Mouse (Mus musculus) kidney, embryonic 16.5 days (tissue): Measurements from ENCODE around the gene Lipf. TPM values are rescaled to one million over a fixed set of nuclear protein-coding genes. Genes with fewer than 3 reads are reported as not detected.

ENCODE experiments used
- ATAC-seq: fragments of 200-750 bp; cut with Nextera tagmentation; 2 replicates; pipeline ENCODE4 v1.8.0; 2017; ENCODE audit warnings: moderate TSS enrichment; ENCODE audit not compliant: low FRiP score, low TSS enrichment
- H3K27ac ChIP-seq: fragments of 300-500 bp; sonication (generic); 2 replicates; pipeline ENCODE4 v1.5.1; 2014; ENCODE audit warnings: low read length
- H3K27me3 ChIP-seq: fragments of 300-500 bp; sonication (generic); 2 replicates; pipeline ENCODE4 v1.6.1; 2014; ENCODE audit warnings: low read length, control low read depth, mixed read lengths; ENCODE audit not compliant: insufficient read depth
- H3K36me3 ChIP-seq: fragments of 300-500 bp; sonication (generic); 2 replicates; pipeline ENCODE4 v1.6.1; 2014; ENCODE audit warnings: low read length, control low read depth, mixed read lengths; ENCODE audit not compliant: insufficient read depth
- H3K4me1 ChIP-seq: fragments of 300-500 bp; sonication (generic); 2 replicates; pipeline ENCODE4 v1.6.1; 2014; ENCODE audit warnings: low read length, control low read depth, mixed read lengths; ENCODE audit not compliant: insufficient read depth
- H3K4me2 ChIP-seq: fragments of 300-500 bp; sonication (generic); replicated peaks from 2 replicates; pipeline ENCODE4 v1.6.1; 2014; ENCODE audit warnings: low read depth, low read length
- H3K4me3 ChIP-seq: fragments of 300-500 bp; sonication (generic); 2 replicates; pipeline ENCODE4 v1.5.1; 2014; ENCODE audit warnings: mild to moderate bottlenecking, low read length
- H3K9ac ChIP-seq: fragments of 300-500 bp; sonication (generic); replicated peaks from 2 replicates; pipeline ENCODE4 v1.6.1; 2014; ENCODE audit warnings: low read length
- H3K9me3 ChIP-seq: fragments of 300-500 bp; sonication (generic); 2 replicates; pipeline ENCODE4 v1.6.1; 2016; ENCODE audit warnings: low read length, control low read depth
- WGBS: fragments of 180-500 bp; shearing (Covaris S2); extraction: QIAGEN DNeasy Blood & Tissue Kit; methylation state at CpG from one replicate; pipeline ENCODE4 v1.1.7; 2014; 5-methylcytosine and 5-hydroxymethylcytosine counted together
- polyA plus RNA-seq: library from polyadenylated mRNA; unstranded; fragments of >200 nt; fragmentation: Nextera tagmentation; extraction: Ambion mirVana; gene quantifications from 2 replicates; pipeline ENCODE4 v1.2.1, GENCODE M21; 2015

Lipf gene
- not detected in 2 replicates for polyA plus RNA-seq

DNA sequence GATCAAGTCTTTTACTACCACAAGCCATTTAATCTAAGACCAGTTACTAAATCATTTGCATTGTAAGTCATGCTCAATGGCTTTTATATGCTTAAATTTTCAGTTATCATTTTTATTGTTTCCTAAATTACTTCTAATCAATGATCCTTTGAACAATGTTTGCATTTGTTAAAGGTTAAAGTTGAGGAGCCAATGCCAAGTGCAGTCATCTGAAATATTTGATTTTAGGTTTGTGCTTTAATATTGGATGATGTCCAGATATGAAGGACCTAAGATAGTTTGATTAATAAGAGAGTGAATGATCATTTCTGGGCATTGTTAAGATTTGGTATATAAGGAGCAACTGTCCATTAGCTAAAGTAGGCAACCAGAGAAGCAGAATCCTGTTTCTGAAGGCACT lies at the start of gene Lipf:
Lipf (plus strand) TSS at position 301 of the 400 bp plus-strand sequence.
- H3K36me3 ChIP-seq: no peaks in the 10 kb centered on the region
- H3K4me2 ChIP-seq: no peak within 1 kb of the TSS
- no peaks in the 10 kb centered on the region for H3K27me3 ChIP-seq
- no peak within 1 kb of the TSS for H3K9ac ChIP-seq
- no peak for ATAC-seq
- H3K4me1 ChIP-seq: no peaks in the 10 kb centered on the region
- H3K4me3 ChIP-seq: no peak within 1 kb of the TSS
- H3K27ac ChIP-seq: no peak within 1 kb of the TSS
- H3K9me3 ChIP-seq: no peaks in the 10 kb centered on the region

DNA sequence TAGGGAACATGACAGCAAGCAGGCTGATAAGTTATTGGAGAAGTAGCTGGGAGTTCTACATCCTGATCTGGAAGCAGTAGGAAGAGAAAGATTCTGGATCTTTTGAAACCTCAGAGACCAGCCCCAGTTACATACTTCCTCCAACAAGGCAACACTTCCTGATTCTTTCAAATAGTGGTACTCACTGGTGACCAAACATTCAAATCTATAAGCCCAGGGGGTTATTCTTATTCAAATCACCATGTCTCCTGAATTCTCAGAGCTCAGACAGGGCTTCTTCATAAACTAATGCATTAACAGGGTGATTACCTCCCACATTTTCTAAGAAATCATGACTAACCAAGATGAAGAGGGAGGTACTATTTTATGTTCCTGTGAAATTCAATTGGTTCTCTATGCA lies 36.9 kb upstream of the Lipf start:
- H3K4me1 ChIP-seq: no peaks in the 10 kb centered on the region
- H3K36me3 ChIP-seq: no peaks in the 10 kb centered on the region
- no peak overlapping the region for H3K27ac ChIP-seq
- H3K9me3 ChIP-seq: no peaks in the 10 kb centered on the region
- no peak overlapping the region for H3K9ac ChIP-seq
- no peak overlapping the region for H3K4me3 ChIP-seq
- H3K27me3 ChIP-seq: no peaks in the 10 kb centered on the region
- ATAC-seq: no peak
- no peak overlapping the region for H3K4me2 ChIP-seq

DNA sequence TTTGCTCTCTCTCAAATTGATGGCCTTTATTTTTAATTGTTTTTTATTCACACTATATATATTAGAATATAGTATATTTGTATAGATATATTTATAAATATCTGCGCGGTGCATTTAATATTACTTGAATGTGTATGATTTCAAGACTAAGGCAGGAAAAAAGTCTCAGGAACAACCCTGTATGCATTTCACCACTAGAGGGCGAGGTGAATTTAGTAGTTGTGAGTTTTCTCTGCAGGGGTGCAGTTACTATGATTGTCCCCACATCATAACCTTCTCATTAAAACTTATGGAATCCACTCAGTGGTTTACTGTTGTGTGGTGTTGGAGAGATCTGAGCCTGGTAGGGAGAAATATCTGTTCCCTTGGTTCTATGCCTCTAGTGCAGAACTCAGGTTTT lies 18.0 kb downstream of the Lipf start:
- Histone ChIP-seq H3K27me3 (no peaks in the 10 kb centered on the region), H3K36me3 (no peaks in the 10 kb centered on the region), H3K4me3 (no peak overlapping the region), H3K9me3 (no peaks in the 10 kb centered on the region), H3K9ac (no peak overlapping the region), H3K4me2 (no peak overlapping the region), H3K27ac (no peak overlapping the region), H3K4me1 (no peaks in the 10 kb centered on the region)
- no peak for ATAC-seq
- 50% methylated on average over 3 of the region's 3 CpGs for WGBS

DNA sequence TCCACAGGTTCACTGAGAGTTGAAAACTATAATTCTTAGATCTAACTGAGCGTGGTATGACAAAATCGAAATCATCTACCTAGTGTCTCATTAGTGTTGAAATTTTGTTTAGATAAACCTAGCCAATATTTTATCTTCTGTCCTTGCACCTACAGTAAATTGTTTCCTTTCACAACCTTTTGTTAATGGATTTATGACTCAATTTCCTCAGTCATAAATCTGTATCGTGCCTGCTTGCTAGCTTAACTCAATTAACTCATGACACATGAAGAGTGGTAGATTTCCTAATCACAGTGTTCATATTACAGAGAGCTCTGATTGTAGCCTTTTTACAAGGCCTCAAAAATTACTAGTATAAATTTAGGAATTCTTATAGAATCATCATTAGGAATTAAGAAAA lies 22.1 kb downstream of the Lipf start:
- H3K9ac ChIP-seq: no peak overlapping the region
- H3K4me3 ChIP-seq: no peak overlapping the region
- no peak for ATAC-seq
- H3K4me1 ChIP-seq: no peaks in the 10 kb centered on the region
- H3K36me3 ChIP-seq: no peaks in the 10 kb centered on the region
- H3K27ac ChIP-seq: no peak overlapping the region
- no peaks in the 10 kb centered on the region for H3K9me3 ChIP-seq
- 20% methylated on average over 3 of the region's 3 CpGs for WGBS
- H3K4me2 ChIP-seq: no peak overlapping the region
- no peaks in the 10 kb centered on the region for H3K27me3 ChIP-seq

DNA sequence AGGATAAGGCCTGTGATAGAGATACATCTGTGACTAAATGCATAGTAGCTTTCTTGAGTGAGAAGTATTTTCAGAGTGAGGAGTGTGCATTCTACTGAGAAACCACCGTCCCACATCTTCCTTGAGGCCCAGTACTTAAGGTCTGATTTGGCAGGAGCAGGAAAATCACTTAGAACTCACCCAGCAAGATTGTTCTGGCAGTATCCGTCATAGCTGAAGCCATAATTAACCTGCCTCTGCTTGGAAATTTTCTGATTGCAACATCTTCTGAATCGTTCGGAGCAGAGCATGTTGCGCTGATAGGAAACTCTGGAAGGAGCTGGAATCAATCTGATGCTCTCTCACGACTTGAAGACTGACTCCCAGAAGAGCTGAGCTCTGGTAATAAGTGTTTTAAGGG lies 47.0 kb downstream of the Lipf start, which contains the start of gene Lipk:
Lipk (plus strand) TSS at position 289 of the 400 bp plus-strand sequence.
- ATAC-seq: no peak
- no peaks in the 10 kb centered on the region for H3K4me1 ChIP-seq
- no peak within 1 kb of the TSS for H3K4me2 ChIP-seq
- WGBS: 86% methylated on average over 6 of the region's 6 CpGs
- no peak within 1 kb of the TSS for H3K9ac ChIP-seq
- H3K27me3 ChIP-seq: no peaks in the 10 kb centered on the region
- no peaks in the 10 kb centered on the region for H3K9me3 ChIP-seq
- H3K27ac ChIP-seq: no peak within 1 kb of the TSS
- no peak within 1 kb of the TSS for H3K4me3 ChIP-seq
- H3K36me3 ChIP-seq: no peaks in the 10 kb centered on the region

DNA sequence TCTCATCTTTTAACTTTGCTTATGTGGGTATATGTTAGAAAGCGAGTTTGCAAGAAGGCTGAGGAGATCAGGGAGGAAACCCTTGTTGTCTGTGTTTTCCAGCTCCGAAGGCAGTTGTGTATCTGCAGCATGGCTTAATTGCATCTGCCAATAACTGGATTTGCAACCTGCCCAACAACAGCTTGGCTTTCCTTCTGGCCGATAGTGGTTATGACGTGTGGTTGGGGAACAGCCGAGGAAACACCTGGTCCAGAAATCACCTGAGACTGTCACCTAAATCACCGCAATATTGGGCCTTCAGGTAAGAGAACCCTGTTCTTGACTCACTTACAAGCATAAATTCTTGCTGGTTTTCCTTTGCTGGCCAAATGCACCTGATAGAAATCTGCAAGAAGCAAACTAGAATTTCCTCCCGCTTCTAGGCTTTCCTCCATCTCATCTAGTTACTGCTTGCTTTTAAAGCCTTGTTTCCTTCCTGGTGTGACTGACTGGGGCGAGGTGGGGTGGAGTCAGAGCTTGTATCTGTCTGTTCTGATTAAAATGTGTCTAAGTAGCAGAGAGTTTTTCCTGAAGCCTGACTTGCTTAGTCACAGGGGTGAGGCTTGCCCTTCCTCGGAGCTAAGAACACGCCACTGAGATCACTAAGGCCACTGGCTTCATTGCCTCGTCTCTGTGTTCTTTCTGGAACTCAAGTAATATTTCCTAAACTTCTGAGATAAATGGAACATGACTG lies 60.6 kb downstream of the Lipf start:
- H3K9ac ChIP-seq: no peak overlapping the region
- no peak overlapping the region for H3K27ac ChIP-seq
- no peak overlapping the region for H3K4me2 ChIP-seq
- H3K9me3 ChIP-seq: no peaks in the 10 kb centered on the region
- no peak for ATAC-seq
- 81% methylated on average over 11 of the region's 11 CpGs for WGBS
- no peaks in the 10 kb centered on the region for H3K36me3 ChIP-seq
- H3K27me3 ChIP-seq: no peaks in the 10 kb centered on the region
- no peaks in the 10 kb centered on the region for H3K4me1 ChIP-seq
- H3K4me3 ChIP-seq: no peak overlapping the region

GRCm38 (mm10) chr19:34022759-34023158 lies 61.8 kb downstream of the Lipf start:
- Histone ChIP-seq H3K4me3 (no peak overlapping the region), H3K4me1 (no peaks in the 10 kb centered on the region), H3K9me3 (no peaks in the 10 kb centered on the region), H3K27ac (no peak overlapping the region), H3K9ac (no peak overlapping the region), H3K36me3 (no peaks in the 10 kb centered on the region), H3K4me2 (no peak overlapping the region), H3K27me3 (no peaks in the 10 kb centered on the region)
- WGBS: 44% methylated on average over 3 of the region's 3 CpGs
- no peak for ATAC-seq

Other genes with a start within 250 kb of the Lipf start
- gene Lipo2, start 209.8 kb upstream of the Lipf start, polyA plus RNA-seq: 0.12 and 0.24 TPM in 2 replicates
- 16.5 and 17.8 TPM in 2 replicates for gene Lipo3, start 199.2 kb upstream of the Lipf start, polyA plus RNA-seq
- gene Lipo1, start 173.7 kb upstream of the Lipf start, polyA plus RNA-seq: not detected in 2 replicates
- gene Lipk, start 47.1 kb downstream of the Lipf start, polyA plus RNA-seq: not detected in 2 replicates
- not detected in 2 replicates for gene Lipn, start 106.2 kb downstream of the Lipf start, polyA plus RNA-seq
- gene Lipm, start 139.7 kb downstream of the Lipf start, polyA plus RNA-seq: not detected in 2 replicates
- gene Ankrd22, start 204.9 kb downstream of the Lipf start, polyA plus RNA-seq: 0.06 TPM in 1 of 2 replicates, not detected in the other
- 4.5 and 5.0 TPM in 2 replicates for gene Stambpl1, start 231.0 kb downstream of the Lipf start, polyA plus RNA-seq